Mouse (Mus musculus) erythroblast, embryonic 14.5 days (primary cell): Measurements from ENCODE around the gene Cyp2a22. TPM values are rescaled to one million over a fixed set of nuclear protein-coding genes. Genes with fewer than 3 reads are reported as not detected.
"Not testable (repeated sequence)": the region's sequence is repeated elsewhere in the genome, so short reads cannot be mapped to it uniquely, and the experiment has no call there.

ENCODE experiments used
- H3K27me3 ChIP-seq: 2 replicates; pipeline ENCODE4 v1.6.1; 2012; ENCODE audit warnings: inconsistent platforms; ENCODE audit not compliant: control insufficient read depth
- H3K36me3 ChIP-seq: 2 replicates; pipeline ENCODE4 v1.6.1; 2012; ENCODE audit warnings: mild to moderate bottlenecking, inconsistent platforms; ENCODE audit not compliant: control insufficient read depth
- H3K4me1 ChIP-seq: 2 replicates; pipeline ENCODE4 v1.6.1; 2012; ENCODE audit warnings: inconsistent platforms; ENCODE audit not compliant: control insufficient read depth
- H3K4me3 ChIP-seq: replicated peaks from 2 replicates; pipeline ENCODE3; 2012; ENCODE audit warnings: moderate library complexity, mild to moderate bottlenecking, inconsistent platforms
- H3K9me3 ChIP-seq: 2 replicates; pipeline ENCODE4 v1.6.1; 2012; ENCODE audit warnings: low read length, inconsistent platforms, mixed read lengths; ENCODE audit not compliant: control insufficient read depth
- GATA1 ChIP-seq: IDR thresholded peaks from 2 replicates; pipeline ENCODE4 v1.6.1; 2012; ENCODE audit warnings: low read length, inconsistent platforms, mixed read lengths
- TAL1 ChIP-seq: IDR thresholded peaks from 3 replicates; pipeline ENCODE4 v1.6.1; 2012; ENCODE audit warnings: low read length, inconsistent platforms, mixed read lengths
- polyA plus RNA-seq: library from polyadenylated mRNA; stranded (reverse); fragments of >175 nt; gene quantifications from 2 replicates; pipeline ENCODE4 v1.2.3, GENCODE M21; 2012

Gene Cyp2a22
- 0.02 TPM in 1 of 2 replicates, not detected in the other for polyA plus RNA-seq

GRCm38 (mm10) chr7:26939262-26939661 lies at the start of gene Cyp2a22:
Gene Cyp2a22, minus strand, starts transcription at chr7:26939384.
- TF ChIP-seq GATA1 (no peak), TAL1 (no peak)
- Histone ChIP-seq H3K4me1 (no peaks in the 10 kb centered on the region), H3K4me3 (no peak within 1 kb of the TSS), H3K36me3 (no peaks in the 10 kb centered on the region), H3K27me3 (no peaks in the 10 kb centered on the region), H3K9me3 (peaks cover 6% of the 10 kb centered on the region)

GRCm38 (mm10) chr7:26983151-26983550 lies 44.0 kb upstream of the Cyp2a22 start:
- H3K4me3 ChIP-seq, H3K27me3 ChIP-seq: not testable (repeated sequence)

GRCm38 (mm10) chr7:26982551-26982950 lies 43.4 kb upstream of the Cyp2a22 start:
- Histone ChIP-seq H3K36me3 (no peaks in the 10 kb centered on the region), H3K9me3 (peaks cover 7% of the 10 kb centered on the region), H3K27me3 (no peaks in the 10 kb centered on the region), H3K4me1 (no peaks in the 10 kb centered on the region), H3K4me3 (no peak overlapping the region)
- TF ChIP-seq GATA1 (no peak), TAL1 (no peak)

More at GRCm38 (mm10) chr7:26983151-26983550, 44.0 kb upstream of the Cyp2a22 start:
- H3K9me3 ChIP-seq, H3K36me3 ChIP-seq, H3K4me1 ChIP-seq: not testable (repeated sequence)

- not testable (repeated sequence) for H3K4me3 ChIP-seq, H3K27me3 ChIP-seq, H3K9me3 ChIP-seq, H3K36me3 ChIP-seq, H3K4me1 ChIP-seq
Observed at GRCm38 (mm10) chr7:26981937-26982336, 42.8 kb upstream of the Cyp2a22 start.

GRCm38 (mm10) chr7:26981464-26981863 lies 42.3 kb upstream of the Cyp2a22 start:
- not testable (repeated sequence) for H3K9me3 ChIP-seq, H3K36me3 ChIP-seq, H3K27me3 ChIP-seq, H3K4me3 ChIP-seq, H3K4me1 ChIP-seq

GRCm38 (mm10) chr7:26962371-26962770 lies 23.2 kb upstream of the Cyp2a22 start:
- not testable (repeated sequence) for H3K4me3 ChIP-seq, H3K9me3 ChIP-seq, H3K36me3 ChIP-seq, H3K4me1 ChIP-seq, H3K27me3 ChIP-seq

- not testable (repeated sequence) for H3K9me3 ChIP-seq, H3K4me1 ChIP-seq, H3K36me3 ChIP-seq, H3K4me3 ChIP-seq, H3K27me3 ChIP-seq
Observed at GRCm38 (mm10) chr7:26953306-26953705, 14.1 kb upstream of the Cyp2a22 start.

GRCm38 (mm10) chr7:26952671-26953070 lies 13.5 kb upstream of the Cyp2a22 start:
- H3K36me3 ChIP-seq, H3K9me3 ChIP-seq, H3K27me3 ChIP-seq, H3K4me3 ChIP-seq, H3K4me1 ChIP-seq: not testable (repeated sequence)

- not testable (repeated sequence) for H3K36me3 ChIP-seq, H3K4me3 ChIP-seq, H3K4me1 ChIP-seq, H3K27me3 ChIP-seq
- peaks cover 12% of the 10 kb centered on the region for H3K9me3 ChIP-seq
Observed at GRCm38 (mm10) chr7:26941320-26941925, 2.2 kb upstream of the Cyp2a22 start.

GRCm38 (mm10) chr7:26917114-26917513 lies 22.1 kb downstream of the Cyp2a22 start:
- H3K36me3 ChIP-seq, H3K4me3 ChIP-seq, H3K27me3 ChIP-seq, H3K9me3 ChIP-seq, H3K4me1 ChIP-seq: not testable (repeated sequence)

Other genes starting within 250 kb of the Cyp2a22 start
- gene Cyp2b19, start 182.2 kb downstream of the Cyp2a22 start, polyA plus RNA-seq: not detected in 2 replicates
- 0.02 TPM in 1 of 2 replicates, not detected in the other for gene Cyp2g1, start 130.5 kb downstream of the Cyp2a22 start, polyA plus RNA-seq
- gene Cyp2a5, start 104.1 kb downstream of the Cyp2a22 start, polyA plus RNA-seq: not detected in 2 replicates
- gene Cyp2a12, start 89.7 kb upstream of the Cyp2a22 start, polyA plus RNA-seq: not detected in 2 replicates
- not detected in 2 replicates for gene Cyp2f2, start 180.5 kb upstream of the Cyp2a22 start, polyA plus RNA-seq
- not detected in 2 replicates for gene Cyp2t4, start 214.3 kb upstream of the Cyp2a22 start, polyA plus RNA-seq
- 4.2 and 5.2 TPM in 2 replicates for gene Egln2, start 227.4 kb upstream of the Cyp2a22 start, polyA plus RNA-seq
- 12.0 and 13.5 TPM in 2 replicates for gene Rab4b, start 239.5 kb upstream of the Cyp2a22 start, polyA plus RNA-seq
- 0.07 TPM in 1 of 2 replicates, not detected in the other for gene Gm21983, start 241.7 kb upstream of the Cyp2a22 start, polyA plus RNA-seq
- not detected in 2 replicates for gene Mia, start 241.8 kb upstream of the Cyp2a22 start, polyA plus RNA-seq